Mouse (Mus musculus) limb, embryonic 15.5 days (tissue): Measurements from ENCODE around the gene Tas2r144. TPM values are rescaled to one million over a fixed set of nuclear protein-coding genes. Genes with fewer than 3 reads are reported as not detected.

Experiments
- ATAC-seq: fragments of 200-750 bp; cut with Nextera tagmentation; 2 replicates; pipeline ENCODE4 v1.8.0; 2017; ENCODE audit warnings: low read depth, moderate TSS enrichment; ENCODE audit not compliant: insufficient number of reproducible peaks, low FRiP score, low TSS enrichment
- H3K27ac ChIP-seq: fragments of 300-500 bp; sonication (generic); 2 replicates; pipeline ENCODE4 v1.5.1; 2015; ENCODE audit warnings: moderate library complexity, mild to moderate bottlenecking, inconsistent platforms
- H3K27me3 ChIP-seq: fragments of 300-500 bp; sonication (generic); 2 replicates; pipeline ENCODE4 v1.6.1; 2015; ENCODE audit warnings: inconsistent platforms
- H3K36me3 ChIP-seq: fragments of 300-500 bp; sonication (generic); 2 replicates; pipeline ENCODE4 v1.6.1; 2015; ENCODE audit warnings: inconsistent platforms
- H3K4me1 ChIP-seq: fragments of 300-500 bp; sonication (generic); 2 replicates; pipeline ENCODE4 v1.6.1; 2015; ENCODE audit warnings: inconsistent platforms
- H3K4me2 ChIP-seq: fragments of 300-500 bp; sonication (generic); 2 replicates; pipeline ENCODE4 v1.6.1; 2015; ENCODE audit warnings: mild to moderate bottlenecking, inconsistent platforms
- H3K4me3 ChIP-seq: fragments of 300-500 bp; sonication (generic); 2 replicates; pipeline ENCODE4 v1.5.1; 2015; ENCODE audit warnings: mild to moderate bottlenecking, inconsistent platforms
- H3K9ac ChIP-seq: fragments of 300-500 bp; sonication (generic); 2 replicates; pipeline ENCODE4 v1.6.1; 2015; ENCODE audit warnings: inconsistent platforms
- H3K9me3 ChIP-seq: fragments of 300-500 bp; sonication (generic); 2 replicates; pipeline ENCODE4 v1.6.1; 2016; ENCODE audit warnings: inconsistent platforms
- WGBS: fragments of 180-500 bp; shearing (Covaris S2); methylation state at CpG from one replicate; pipeline ENCODE4 v1.1.7; 2015; 5-methylcytosine and 5-hydroxymethylcytosine counted together
- polyA plus RNA-seq: library from polyadenylated mRNA; unstranded; fragments of >200 nt; fragmentation: Nextera tagmentation; extraction: Ambion mirVana; gene quantifications from 2 replicates; pipeline ENCODE4 v1.2.1, GENCODE M21; 2015

The Tas2r144 gene
- polyA plus RNA-seq = not detected in 2 replicates

DNA sequence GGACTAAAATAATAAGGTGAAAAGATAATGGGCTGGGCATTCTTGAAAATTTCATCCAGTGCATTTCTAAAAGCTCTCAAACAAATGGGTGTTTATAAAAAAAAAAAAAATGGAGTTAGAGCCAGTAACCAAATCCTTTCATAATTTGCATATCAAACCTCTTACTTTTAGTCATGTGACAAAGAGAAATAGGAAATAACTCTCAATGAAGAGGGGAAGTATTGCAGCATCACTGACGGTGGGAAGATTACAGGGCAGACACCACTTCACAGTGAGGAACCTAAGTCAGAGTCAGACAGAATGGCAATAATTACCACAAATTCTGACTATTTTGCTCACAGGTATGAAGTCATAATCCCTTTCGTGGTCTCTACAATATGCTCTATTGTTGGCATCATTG, at the start of gene Tas2r144:
TSS of gene Tas2r144 (plus strand) at position 301 of the 400 bp plus-strand sequence.
- 84% methylated on average over 2 of the region's 2 CpGs for WGBS
- ATAC-seq = no peak
- Histone ChIP-seq H3K4me1 (no peaks in the 10 kb centered on the region), H3K9me3 (no peaks in the 10 kb centered on the region), H3K27me3 (no peaks in the 10 kb centered on the region), H3K4me2 (no peak within 1 kb of the TSS), H3K36me3 (no peaks in the 10 kb centered on the region), H3K9ac (no peak within 1 kb of the TSS), H3K27ac (no peak within 1 kb of the TSS), H3K4me3 (no peak within 1 kb of the TSS)

DNA sequence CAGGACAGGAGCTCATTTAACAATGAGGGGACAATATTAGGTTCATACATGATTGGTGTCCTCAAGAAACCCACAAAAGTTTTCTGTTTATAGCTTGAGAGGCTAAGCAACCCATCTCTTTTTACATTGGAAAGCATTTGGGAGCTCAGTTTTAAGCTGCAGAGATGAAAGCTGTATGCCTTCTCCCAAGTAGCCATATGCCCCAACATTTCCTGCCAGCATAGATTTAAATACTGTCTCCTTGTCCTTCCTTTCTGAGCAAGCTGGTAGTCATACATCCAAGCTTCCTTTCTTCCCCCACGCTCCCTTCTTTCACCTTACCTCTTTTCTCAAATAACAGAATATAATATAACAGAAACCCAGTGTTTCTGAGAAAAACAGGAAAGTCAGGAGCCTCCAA, 32.7 kb upstream of the Tas2r144 start:
- no peaks in the 10 kb centered on the region for H3K4me1 ChIP-seq
- no peaks in the 10 kb centered on the region for H3K36me3 ChIP-seq
- no peak overlapping the region for H3K27ac ChIP-seq
- no peaks in the 10 kb centered on the region for H3K9me3 ChIP-seq
- no peak for ATAC-seq
- no peak overlapping the region for H3K4me2 ChIP-seq
- H3K4me3 ChIP-seq = no peak overlapping the region
- WGBS = 66% methylated on average over 1 of the region's 1 CpGs
- H3K9ac ChIP-seq = no peak overlapping the region
- H3K27me3 ChIP-seq = no peaks in the 10 kb centered on the region

DNA sequence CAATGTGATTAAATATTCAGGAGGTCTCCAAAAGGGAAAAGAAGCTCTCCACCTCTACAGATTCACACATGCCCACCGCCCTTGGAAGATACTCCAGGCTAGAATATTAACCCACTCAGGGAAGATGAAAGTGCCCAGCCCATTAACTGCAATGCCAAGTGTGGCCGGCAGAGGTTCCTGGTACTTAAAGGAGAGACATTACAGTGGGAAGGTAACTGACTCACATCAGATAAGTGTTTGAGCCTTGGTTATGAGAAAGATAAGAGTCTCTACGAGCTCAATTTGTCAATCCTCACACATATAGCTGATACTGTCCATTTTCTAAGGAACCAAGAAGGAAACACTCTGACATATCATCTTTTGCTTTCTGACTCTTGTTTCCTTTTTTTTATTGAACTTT, 28.9 kb upstream of the Tas2r144 start:
- H3K27me3 ChIP-seq = no peaks in the 10 kb centered on the region
- no peaks in the 10 kb centered on the region for H3K9me3 ChIP-seq
- 51% methylated on average over 3 of the region's 3 CpGs for WGBS
- H3K4me2 ChIP-seq = no peak overlapping the region
- H3K9ac ChIP-seq = no peak overlapping the region
- H3K36me3 ChIP-seq = no peaks in the 10 kb centered on the region
- H3K4me1 ChIP-seq = no peaks in the 10 kb centered on the region
- H3K4me3 ChIP-seq = no peak overlapping the region
- ATAC-seq = no peak
- no peak overlapping the region for H3K27ac ChIP-seq

DNA sequence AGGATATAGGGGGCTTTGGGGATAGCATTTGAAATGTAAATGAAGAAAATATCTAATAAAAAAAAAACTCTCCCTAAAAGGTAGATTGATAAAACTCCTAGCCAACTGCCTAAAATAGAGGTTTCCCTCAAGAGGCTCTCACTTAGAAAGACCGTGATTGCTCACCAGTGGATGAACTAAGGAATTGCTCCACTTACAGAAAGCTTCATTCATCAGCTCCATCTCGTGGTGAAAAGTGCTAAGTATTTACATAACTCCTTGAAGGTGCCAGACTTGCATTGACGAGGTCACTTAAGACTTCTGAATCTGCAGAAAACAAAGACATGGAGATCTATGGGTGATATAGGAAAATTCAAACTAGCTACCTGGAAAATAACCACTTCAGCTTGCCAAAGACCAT, 17.4 kb upstream of the Tas2r144 start:
- Histone ChIP-seq H3K4me1 (no peaks in the 10 kb centered on the region), H3K9ac (no peak overlapping the region), H3K4me3 (no peak overlapping the region), H3K36me3 (no peaks in the 10 kb centered on the region), H3K27me3 (no peaks in the 10 kb centered on the region), H3K27ac (no peak overlapping the region), H3K4me2 (no peak overlapping the region), H3K9me3 (no peaks in the 10 kb centered on the region)
- WGBS = 25% methylated on average over 3 of the region's 3 CpGs
- ATAC-seq = no peak

DNA sequence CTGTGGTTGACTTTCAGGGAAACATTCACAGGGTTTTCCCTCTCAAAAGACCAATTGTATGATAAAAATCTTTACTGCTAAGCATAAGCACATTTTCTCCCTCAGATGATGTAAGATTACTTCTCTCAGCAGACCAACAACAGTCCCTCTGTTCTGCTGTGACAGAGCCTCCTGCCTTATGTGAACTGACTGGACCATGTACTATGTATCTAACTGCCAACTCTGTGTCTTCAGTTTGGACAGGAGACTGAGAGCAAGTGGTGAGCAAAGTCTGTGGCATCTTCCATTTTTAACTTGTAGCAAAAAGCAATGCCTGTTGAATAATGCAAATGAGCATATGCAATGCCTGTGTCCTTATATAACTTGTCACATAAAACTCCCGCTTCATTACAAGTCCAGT, 15.6 kb upstream of the Tas2r144 start:
- H3K9ac ChIP-seq = no peak overlapping the region
- no peak overlapping the region for H3K27ac ChIP-seq
- no peaks in the 10 kb centered on the region for H3K9me3 ChIP-seq
- WGBS = 50% methylated on average over 1 of the region's 1 CpGs
- no peaks in the 10 kb centered on the region for H3K4me1 ChIP-seq
- no peak overlapping the region for H3K4me3 ChIP-seq
- ATAC-seq = no peak
- no peaks in the 10 kb centered on the region for H3K36me3 ChIP-seq
- no peak overlapping the region for H3K4me2 ChIP-seq
- H3K27me3 ChIP-seq = no peaks in the 10 kb centered on the region

DNA sequence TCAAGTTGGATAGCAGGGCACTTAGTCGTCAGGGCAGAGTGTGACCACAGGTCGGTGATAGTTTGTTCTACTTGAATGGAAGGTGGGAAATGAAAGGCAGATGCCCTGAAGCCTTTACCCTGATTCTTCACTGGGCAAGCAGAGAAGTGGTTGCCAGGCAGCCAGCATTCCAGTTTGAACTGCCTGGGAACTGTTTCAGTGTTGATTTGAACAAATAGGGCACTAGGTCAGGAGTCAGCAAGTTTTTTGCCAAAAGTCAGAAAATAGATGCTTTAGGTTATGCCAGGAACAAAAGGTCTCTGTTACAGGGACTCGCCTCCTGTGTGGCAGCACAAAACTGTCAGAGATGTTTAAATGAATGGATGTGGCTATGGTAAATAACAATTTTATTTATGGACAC, 7.2 kb downstream of the Tas2r144 start:
- Histone ChIP-seq H3K27me3 (no peaks in the 10 kb centered on the region), H3K9me3 (no peaks in the 10 kb centered on the region), H3K9ac (no peak overlapping the region), H3K27ac (no peak overlapping the region), H3K4me2 (no peak overlapping the region), H3K4me3 (no peak overlapping the region), H3K4me1 (no peaks in the 10 kb centered on the region), H3K36me3 (no peaks in the 10 kb centered on the region)
- WGBS = 60% methylated on average over 3 of the region's 3 CpGs
- ATAC-seq = no peak

DNA sequence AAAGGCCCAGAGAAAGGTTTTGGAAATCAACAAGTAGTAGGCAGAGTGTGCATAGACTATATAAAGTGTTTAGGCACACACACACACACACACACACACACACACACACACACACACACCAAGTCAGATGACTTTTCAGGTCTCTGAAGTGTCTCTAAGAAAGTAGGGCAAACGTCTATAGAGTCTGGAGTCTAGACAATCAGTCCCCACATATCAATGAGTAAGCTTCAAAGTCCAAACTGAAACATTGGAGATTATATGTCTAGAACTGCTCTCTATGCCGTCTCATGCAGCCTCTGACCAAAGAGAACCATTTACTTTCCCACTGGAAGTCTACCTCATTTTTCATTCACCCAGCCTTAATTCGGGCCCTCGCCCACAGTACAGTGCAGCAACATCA, 9.9 kb downstream of the Tas2r144 start:
- H3K27me3 ChIP-seq = no peaks in the 10 kb centered on the region
- H3K4me1 ChIP-seq = no peaks in the 10 kb centered on the region
- 76% methylated on average over 4 of the region's 4 CpGs for WGBS
- no peaks in the 10 kb centered on the region for H3K36me3 ChIP-seq
- no peak overlapping the region for H3K27ac ChIP-seq
- H3K4me2 ChIP-seq = no peak overlapping the region
- no peak for ATAC-seq
- H3K9me3 ChIP-seq = no peaks in the 10 kb centered on the region
- H3K4me3 ChIP-seq = no peak overlapping the region
- H3K9ac ChIP-seq = no peak overlapping the region

DNA sequence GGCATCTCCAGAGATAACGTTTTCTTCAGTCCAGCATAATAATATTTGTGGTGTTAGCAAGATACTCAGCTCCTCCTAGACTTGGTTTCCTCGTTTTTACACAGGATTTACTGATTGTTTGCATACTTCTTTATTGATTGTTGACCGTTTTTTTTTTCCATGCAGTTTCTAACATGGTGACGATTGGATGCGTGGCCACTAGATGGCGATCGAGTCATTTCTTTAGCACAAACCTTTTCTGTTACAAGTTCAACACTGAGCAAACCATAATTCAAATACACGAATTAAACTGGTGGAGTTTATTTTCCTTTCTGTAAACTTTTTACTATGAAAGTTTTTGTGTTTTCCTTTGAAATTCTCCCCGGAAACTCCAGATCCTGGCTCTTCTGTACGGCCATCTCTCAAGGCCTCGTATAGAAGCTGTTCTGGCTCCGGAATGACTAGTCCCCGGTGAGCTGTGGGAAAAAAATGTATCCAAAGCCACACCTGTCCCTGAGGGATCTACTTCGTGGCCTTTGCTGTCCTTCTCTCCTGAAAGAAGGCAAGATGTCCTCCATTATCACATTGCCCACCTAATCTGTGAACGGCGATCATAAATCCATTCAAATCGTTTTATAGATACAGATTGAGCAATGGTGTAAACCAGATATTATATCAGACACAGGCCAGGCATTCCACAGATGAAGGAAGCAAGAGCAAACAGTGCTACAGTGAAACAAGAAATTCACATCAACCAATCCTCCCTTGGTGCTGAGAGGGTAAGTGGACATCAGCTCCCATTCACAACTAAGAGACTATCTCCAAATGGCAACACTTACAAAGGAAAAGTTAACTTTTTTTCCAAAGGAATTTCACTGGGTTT, 12.3 kb downstream of the Tas2r144 start:
- Histone ChIP-seq H3K4me3 (no peak overlapping the region), H3K27me3 (no peaks in the 10 kb centered on the region), H3K9me3 (no peaks in the 10 kb centered on the region), H3K4me2 (no peak overlapping the region), H3K9ac (no peak overlapping the region), H3K36me3 (no peaks in the 10 kb centered on the region), H3K4me1 (no peaks in the 10 kb centered on the region), H3K27ac (no peak overlapping the region)
- no peak for ATAC-seq
- WGBS = 28% methylated on average over 17 of the region's 17 CpGs

DNA sequence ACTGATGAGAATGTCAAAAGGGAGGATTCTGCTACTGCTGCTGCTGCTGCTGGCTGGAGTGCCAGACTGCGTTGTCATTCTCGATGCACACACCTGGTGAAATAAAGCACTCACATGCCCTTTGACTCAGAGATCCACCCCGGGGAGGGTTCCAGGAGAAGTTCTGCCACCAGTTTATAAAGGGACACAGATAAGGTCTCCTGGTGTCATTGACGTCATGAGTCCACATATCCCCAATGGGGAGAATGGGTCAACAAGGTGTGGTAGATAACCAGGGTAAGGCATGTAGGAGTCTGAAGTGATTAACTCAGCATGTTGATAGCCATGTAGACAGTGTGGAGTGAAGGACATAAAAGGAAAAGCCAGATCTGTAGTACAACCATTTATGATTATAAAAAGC, 14.5 kb downstream of the Tas2r144 start:
- Histone ChIP-seq H3K9ac (no peak overlapping the region), H3K36me3 (no peaks in the 10 kb centered on the region), H3K27ac (no peak overlapping the region), H3K4me3 (no peak overlapping the region), H3K27me3 (no peaks in the 10 kb centered on the region), H3K4me1 (no peaks in the 10 kb centered on the region), H3K4me2 (no peak overlapping the region), H3K9me3 (no peaks in the 10 kb centered on the region)
- 76% methylated on average over 4 of the region's 4 CpGs for WGBS
- ATAC-seq = no peak

DNA sequence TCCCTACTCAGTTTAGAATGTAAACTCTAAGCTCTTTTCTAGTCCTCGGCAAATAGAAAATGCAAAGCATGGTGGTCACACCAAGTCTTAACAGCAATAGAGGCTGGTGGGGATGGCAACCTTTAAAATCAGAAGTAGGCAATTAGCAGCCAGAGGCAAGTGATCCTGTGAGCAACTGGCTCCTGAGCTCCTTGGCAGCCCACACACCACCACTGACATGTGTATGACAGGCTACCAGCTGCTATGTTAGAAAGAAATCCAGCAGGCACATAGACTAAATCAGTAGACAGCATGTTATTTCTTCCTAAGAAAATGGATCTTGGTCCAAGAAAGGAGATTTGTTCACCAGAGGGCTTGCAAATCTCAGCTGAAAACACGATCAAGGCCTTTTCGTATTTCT, 16.1 kb downstream of the Tas2r144 start:
- no peak for ATAC-seq
- whole genome bisulfite sequencing = 83% methylated on average over 3 of the region's 3 CpGs
- Histone ChIP-seq H3K27me3 (no peaks in the 10 kb centered on the region), H3K9ac (no peak overlapping the region), H3K4me1 (no peaks in the 10 kb centered on the region), H3K9me3 (no peaks in the 10 kb centered on the region), H3K27ac (no peak overlapping the region), H3K4me3 (no peak overlapping the region), H3K4me2 (no peak overlapping the region), H3K36me3 (no peaks in the 10 kb centered on the region)

DNA sequence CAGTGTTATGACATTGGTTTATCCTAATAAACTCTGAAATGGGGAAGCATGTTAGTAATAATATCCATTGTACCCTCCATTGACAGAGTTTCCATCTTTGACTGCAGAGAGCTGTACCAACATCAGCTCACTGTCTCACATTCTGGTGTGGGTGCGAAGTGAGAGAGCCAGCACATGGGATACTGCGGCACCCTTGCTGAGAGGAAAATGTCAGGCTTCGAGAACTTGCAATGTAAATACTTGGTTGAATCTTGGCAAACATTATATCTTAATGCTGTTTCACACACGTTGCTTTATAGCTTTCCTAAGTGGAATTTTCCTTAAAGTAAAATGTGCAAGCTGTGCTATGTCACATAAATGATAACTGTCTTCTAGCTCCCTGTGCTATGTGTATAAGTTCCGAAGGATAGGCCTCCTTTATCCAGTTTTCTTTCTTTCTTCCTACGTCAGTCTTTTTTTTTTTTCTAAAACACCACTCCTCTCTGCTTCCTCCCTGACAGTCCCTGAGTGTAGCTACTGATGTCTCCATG, 22.2 kb downstream of the Tas2r144 start:
- 70% methylated on average over 6 of the region's 6 CpGs for whole genome bisulfite sequencing
- Histone ChIP-seq H3K27ac (no peak overlapping the region), H3K4me1 (no peaks in the 10 kb centered on the region), H3K36me3 (no peaks in the 10 kb centered on the region), H3K4me3 (no peak overlapping the region), H3K27me3 (no peaks in the 10 kb centered on the region), H3K9ac (no peak overlapping the region), H3K9me3 (no peaks in the 10 kb centered on the region), H3K4me2 (no peak overlapping the region)
- ATAC-seq = no peak

DNA sequence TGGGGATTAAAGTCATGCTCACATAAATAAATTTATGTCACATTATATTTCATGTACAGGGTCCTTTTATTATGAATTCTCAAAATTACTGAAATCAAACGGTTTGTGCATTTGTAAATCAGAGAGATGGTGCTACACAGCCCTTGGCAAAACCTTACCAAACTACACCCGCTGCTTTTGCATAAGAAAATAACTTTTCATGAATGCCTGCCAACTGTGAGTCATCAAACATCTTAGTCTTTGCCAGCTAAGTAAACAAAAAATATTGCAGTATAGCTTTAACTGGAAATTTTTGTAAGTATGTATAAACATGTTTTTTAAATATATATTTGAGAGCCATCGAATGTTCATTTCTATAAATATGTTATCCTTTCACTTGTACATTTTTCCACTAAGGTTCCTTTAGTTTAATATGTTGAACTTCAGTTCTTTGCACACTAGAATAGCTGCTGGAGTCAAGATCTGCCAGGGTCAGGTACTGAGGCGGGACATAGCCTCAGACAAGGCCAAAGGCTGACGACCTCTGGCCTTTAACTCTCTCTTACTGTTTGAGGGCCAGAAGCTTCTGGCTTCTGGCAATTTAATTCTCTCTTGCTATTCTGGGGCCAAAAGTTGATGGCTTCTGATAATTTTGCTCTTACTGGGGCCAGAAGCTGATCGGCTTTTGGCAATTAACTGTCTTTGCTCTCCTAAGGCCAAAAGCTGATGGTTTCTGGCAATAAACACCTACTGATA, 26.4 kb downstream of the Tas2r144 start:
- Histone ChIP-seq H3K9ac (no peak overlapping the region), H3K4me2 (no peak overlapping the region), H3K36me3 (no peaks in the 10 kb centered on the region), H3K27ac (no peak overlapping the region), H3K4me1 (peaks cover 9% of the 10 kb centered on the region; the same call in 1 of the 2 replicates), H3K9me3 (no peaks in the 10 kb centered on the region), H3K27me3 (no peaks in the 10 kb centered on the region), H3K4me3 (no peak overlapping the region)
- no peak for ATAC-seq
- WGBS = 70% methylated on average over 6 of the region's 6 CpGs
